Mouse (Mus musculus): ENCODE measurements at regions not wholly inside any gene's neighbourhood (a gene's known extent, or its start where the extent isn't known, plus 50 kb on each side); places are given as distances from the start of the nearest gene placed in this dataset.
A peak's percentile ranks its signal among the peaks of the same experiment; 100 is the strongest.
"Not testable (repeated sequence)": the region's sequence is repeated elsewhere in the genome, so short reads cannot be mapped to it uniquely, and the experiment has no call there.

DNA sequence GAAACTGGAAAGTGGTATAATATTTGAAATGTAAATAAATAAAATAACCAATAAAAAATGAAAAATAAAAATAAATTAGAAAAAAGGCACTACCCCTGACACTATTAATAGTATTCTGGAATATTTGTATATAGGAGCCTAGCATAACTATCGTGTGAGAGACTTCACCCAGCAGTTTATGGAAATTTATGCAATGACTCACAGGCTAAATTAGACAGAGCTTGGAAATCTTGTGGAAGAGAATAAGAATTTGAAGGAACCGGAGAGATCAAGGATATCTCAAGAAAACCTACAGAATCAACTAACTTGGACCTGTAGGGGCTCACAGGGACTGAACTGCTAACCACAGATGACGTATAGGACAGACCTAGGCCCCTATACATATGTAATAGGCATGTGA is 102.9 kb downstream of the Gm14147 start:
- H3K4me3 ChIP-seq (ENCODE audit: low read depth, low read length); H3K27ac ChIP-seq (ENCODE audit: low read depth, low read length); H3K27me3 ChIP-seq (ENCODE audit: control insufficient read depth, insufficient read depth, low read length); ATAC-seq (ENCODE audit: low FRiP score); H3K9me3 ChIP-seq (ENCODE audit: control insufficient read depth, low read length); H3K36me3 ChIP-seq (ENCODE audit: control insufficient read depth, insufficient read depth, low read length); H3K4me1 ChIP-seq (replicated peaks; ENCODE audit: control insufficient read depth, insufficient read depth, low read length); H3K9ac ChIP-seq (ENCODE audit: low read depth, low read length); DNase-seq (ENCODE audit: low spot score); H3K4me2 ChIP-seq (replicated peaks; ENCODE audit: low read depth, low read length): not testable (repeated sequence)
- WGBS: no CpG with 5 or more reads among the region's 3 CpGs

DNA sequence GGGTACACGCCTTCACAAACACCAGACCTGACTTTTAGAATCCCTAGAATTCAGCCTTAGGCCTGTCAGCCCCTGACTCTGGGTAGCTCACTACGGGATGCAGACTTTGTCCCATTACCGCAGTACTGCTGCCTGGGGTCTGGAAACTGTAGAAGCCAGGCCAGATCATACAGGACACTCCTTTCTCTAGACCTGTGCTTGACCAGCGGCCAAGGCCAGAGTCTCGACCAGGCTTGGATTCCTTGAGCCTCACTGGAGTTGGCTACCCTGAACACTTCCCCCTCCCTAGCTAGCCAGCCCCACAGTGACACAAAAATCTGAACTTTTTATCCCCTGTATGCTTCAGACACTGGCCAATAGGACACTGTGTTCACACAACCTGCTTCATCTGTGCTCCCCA is 117.1 kb downstream of the Gm14147 start:
- H3K36me3 ChIP-seq (ENCODE audit: control insufficient read depth, insufficient read depth, low read length): no peaks in the 10 kb centered on the region
- H3K4me2 ChIP-seq (replicated peaks; ENCODE audit: low read depth, low read length): no peak overlapping the region
- no peak overlapping the region for H3K4me3 ChIP-seq (ENCODE audit: low read depth, low read length)
- H3K27me3 ChIP-seq (ENCODE audit: control insufficient read depth, insufficient read depth, low read length): no peaks in the 10 kb centered on the region
- no peak overlapping the region for H3K27ac ChIP-seq (ENCODE audit: low read depth, low read length)
- no peaks in the 10 kb centered on the region for H3K4me1 ChIP-seq (replicated peaks; ENCODE audit: control insufficient read depth, insufficient read depth, low read length)
- no peak for DNase-seq (ENCODE audit: low spot score)
- peak; percentile 57; the same call in 1 of the 2 replicates for ATAC-seq (ENCODE audit: low FRiP score)
- WGBS: 89% methylated on average over 5 of the region's 5 CpGs
- H3K9me3 ChIP-seq (ENCODE audit: control insufficient read depth, low read length): peaks cover 4% of the 10 kb centered on the region; the same call in 1 of the 2 replicates
- H3K9ac ChIP-seq (ENCODE audit: low read depth, low read length): no peak overlapping the region
